Mouse (Mus musculus): Measurements from ENCODE around the gene Gng13. TPM values are rescaled to one million over a fixed set of nuclear protein-coding genes. Genes with fewer than 3 reads are reported as not detected.

The Gng13 gene
- 2.7 and 7.8 TPM in 2 replicates for polyA plus RNA-seq (2014; fragmentation: Nextera tagmentation; extraction: Ambion mirVana)

- peaks cover 19% of the 10 kb centered on the region; the same call in 1 of the 2 replicates for H3K36me3 ChIP-seq (ENCODE audit: control insufficient read depth, insufficient read depth, low read length)
- ATAC-seq (no peak), DNase-seq (ENCODE audit: low spot score) (no peak)
- peaks cover 19% of the 10 kb centered on the region for H3K27me3 ChIP-seq (replicated peaks; ENCODE audit: control insufficient read depth, insufficient read depth, low read length)
- peak within 1 kb of the TSS; percentile 24 for H3K4me3 ChIP-seq (ENCODE audit: low read depth, low read length)
- H3K27ac ChIP-seq (ENCODE audit: low read depth, low read length): no peak within 1 kb of the TSS
- peak within 1 kb of the TSS; percentile 54 for H3K4me2 ChIP-seq (ENCODE audit: low read length)
- H3K9me3 ChIP-seq (replicated peaks; ENCODE audit: control insufficient read depth, low read length): no peaks in the 10 kb centered on the region
- H3K9ac ChIP-seq (ENCODE audit: low read length): peak within 1 kb of the TSS; percentile 48
- no peaks in the 10 kb centered on the region for H3K4me1 ChIP-seq (ENCODE audit: control insufficient read depth, insufficient read depth, low read length)
- whole genome bisulfite sequencing: 2% methylated on average over 45 of the region's 45 CpGs
Measured at GRCm38 (mm10) chr17:25716711-25717637, at the start of gene Gng13. Gene Gng13, plus strand, starts transcription at chr17:25717171.

DNA sequence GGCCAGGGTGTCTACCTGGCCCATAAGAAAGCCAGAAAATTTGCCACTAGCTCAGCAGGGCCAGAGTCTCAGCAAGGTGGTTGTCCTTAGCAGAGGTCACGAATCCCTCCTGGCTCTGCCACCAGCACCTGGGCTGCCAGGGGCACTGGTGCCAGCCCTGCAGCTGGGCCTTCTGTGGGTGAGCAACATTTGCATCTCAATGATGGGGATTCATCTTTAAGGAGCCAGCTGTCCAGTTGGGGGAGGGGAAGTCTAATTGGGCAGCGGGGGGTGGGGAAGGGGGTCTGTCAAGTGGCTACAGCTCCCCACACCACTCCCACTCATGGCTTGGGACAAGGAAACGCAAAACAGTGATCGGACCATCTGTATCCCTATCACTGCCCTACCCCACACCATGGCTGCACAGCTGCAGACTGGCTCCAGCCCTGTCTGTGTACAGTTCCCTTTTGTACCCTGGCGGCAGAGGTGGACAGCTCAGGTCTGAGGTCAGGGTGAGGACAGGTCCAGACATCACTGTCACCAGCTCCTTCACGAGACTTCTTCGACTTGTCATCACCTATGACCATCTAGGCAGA, 48.4 kb upstream of the Gng13 start:
- Histone ChIP-seq H3K4me2 (ENCODE audit: low read length) (no peak overlapping the region), H3K27me3 (replicated peaks; ENCODE audit: control insufficient read depth, insufficient read depth, low read length) (no peaks in the 10 kb centered on the region), H3K4me3 (ENCODE audit: low read depth, low read length) (no peak overlapping the region), H3K36me3 (ENCODE audit: control insufficient read depth, insufficient read depth, low read length) (no peaks in the 10 kb centered on the region), H3K27ac (ENCODE audit: low read depth, low read length) (0 out of 2 replicates have a peak overlapping the region, but pooled peaks have one; percentile 33), H3K4me1 (ENCODE audit: control insufficient read depth, insufficient read depth, low read length) (peaks cover 10% of the 10 kb centered on the region), H3K9ac (ENCODE audit: low read length) (no peak overlapping the region), H3K9me3 (replicated peaks; ENCODE audit: control insufficient read depth, low read length) (no peaks in the 10 kb centered on the region)
- ATAC-seq: peak; percentile 48; the same call in 1 of the 2 replicates
- peak; percentile 39 for DNase-seq (ENCODE audit: low spot score)
- WGBS: 63% methylated on average over 7 of the region's 7 CpGs

DNA sequence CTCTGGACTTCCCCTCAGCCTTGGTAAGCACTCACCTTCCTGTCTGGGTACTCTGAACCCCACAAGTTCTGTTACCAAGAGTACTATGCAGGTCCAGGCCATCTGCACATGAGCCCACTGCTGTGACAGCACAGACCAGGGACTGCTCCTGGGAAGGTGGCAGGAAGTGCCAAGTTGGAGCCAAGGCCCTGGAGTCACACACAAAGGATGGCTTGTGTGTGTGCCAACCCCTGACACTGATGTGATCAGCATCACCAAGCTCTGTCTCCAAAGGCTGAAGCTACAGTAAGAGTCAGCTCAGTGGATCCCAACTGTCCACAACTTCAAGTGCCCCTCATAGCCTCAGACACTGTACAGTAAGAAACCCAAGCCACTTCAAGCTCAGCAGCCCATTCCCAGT, 44.0 kb upstream of the Gng13 start:
- Histone ChIP-seq H3K9ac (ENCODE audit: low read length) (no peak overlapping the region), H3K27ac (ENCODE audit: low read depth, low read length) (no peak overlapping the region), H3K36me3 (ENCODE audit: control insufficient read depth, insufficient read depth, low read length) (no peaks in the 10 kb centered on the region), H3K27me3 (replicated peaks; ENCODE audit: control insufficient read depth, insufficient read depth, low read length) (no peaks in the 10 kb centered on the region), H3K9me3 (replicated peaks; ENCODE audit: control insufficient read depth, low read length) (no peaks in the 10 kb centered on the region), H3K4me2 (ENCODE audit: low read length) (no peak overlapping the region), H3K4me1 (ENCODE audit: control insufficient read depth, insufficient read depth, low read length) (peaks cover 9% of the 10 kb centered on the region), H3K4me3 (ENCODE audit: low read depth, low read length) (no peak overlapping the region)
- ATAC-seq: no peak
- no peak for DNase-seq (ENCODE audit: low spot score)

- Histone ChIP-seq H3K4me2 (ENCODE audit: low read length) (no peak overlapping the region), H3K27me3 (replicated peaks; ENCODE audit: control insufficient read depth, insufficient read depth, low read length) (no peaks in the 10 kb centered on the region), H3K36me3 (ENCODE audit: control insufficient read depth, insufficient read depth, low read length) (no peaks in the 10 kb centered on the region), H3K27ac (ENCODE audit: low read depth, low read length) (no peak overlapping the region), H3K4me1 (ENCODE audit: control insufficient read depth, insufficient read depth, low read length) (peaks cover 14% of the 10 kb centered on the region), H3K9ac (ENCODE audit: low read length) (no peak overlapping the region), H3K9me3 (replicated peaks; ENCODE audit: control insufficient read depth, low read length) (no peaks in the 10 kb centered on the region), H3K4me3 (ENCODE audit: low read depth, low read length) (no peak overlapping the region)
- 48% methylated on average over 6 of the region's 6 CpGs for WGBS
- ATAC-seq (no peak), DNase-seq (ENCODE audit: low spot score) (no peak)
Measured at GRCm38 (mm10) chr17:25677969-25678368, 39.0 kb upstream of the Gng13 start.

GRCm38 (mm10) chr17:25679818-25680217, 37.2 kb upstream of the Gng13 start:
- Histone ChIP-seq H3K27me3 (replicated peaks; ENCODE audit: control insufficient read depth, insufficient read depth, low read length) (no peaks in the 10 kb centered on the region), H3K4me1 (ENCODE audit: control insufficient read depth, insufficient read depth, low read length) (peaks cover 14% of the 10 kb centered on the region), H3K9ac (ENCODE audit: low read length) (peak overlapping the region; percentile 13; the same call in 1 of the 2 replicates), H3K9me3 (replicated peaks; ENCODE audit: control insufficient read depth, low read length) (no peaks in the 10 kb centered on the region), H3K4me2 (ENCODE audit: low read length) (peak overlapping the region; percentile 12; the same call in 1 of the 2 replicates), H3K36me3 (ENCODE audit: control insufficient read depth, insufficient read depth, low read length) (no peaks in the 10 kb centered on the region), H3K27ac (ENCODE audit: low read depth, low read length) (no peak overlapping the region), H3K4me3 (ENCODE audit: low read depth, low read length) (no peak overlapping the region)
- DNase-seq (ENCODE audit: low spot score) (peak; percentile 59), ATAC-seq (peak; percentile 57)
- WGBS: 2% methylated on average over 5 of the region's 5 CpGs

DNA sequence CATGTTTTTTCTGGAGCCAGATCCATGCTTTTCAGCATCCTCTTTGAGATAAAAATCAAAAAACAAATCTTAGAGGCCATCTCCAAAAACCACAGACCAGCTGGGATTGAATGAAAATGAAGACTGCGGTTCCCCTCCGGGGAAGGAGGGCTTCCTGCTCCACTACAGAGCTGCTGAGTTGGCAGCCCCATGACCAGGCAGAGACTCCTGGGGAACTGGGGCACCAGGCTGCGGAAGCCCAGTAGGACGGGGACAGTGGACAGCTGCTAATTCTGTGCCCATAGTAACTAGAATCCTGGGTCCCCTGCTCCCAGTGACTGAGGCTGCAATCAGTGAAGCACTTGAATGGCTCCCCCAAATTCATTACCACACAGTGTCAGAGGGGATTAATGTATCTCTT, 35.3 kb upstream of the Gng13 start:
- no peak overlapping the region for H3K27ac ChIP-seq (ENCODE audit: low read depth, low read length)
- 82% methylated on average over 4 of the region's 4 CpGs for WGBS

GRCm38 (mm10) chr17:25686323-25686722, 30.6 kb upstream of the Gng13 start:
- Histone ChIP-seq H3K9ac (ENCODE audit: low read length) (no peak overlapping the region), H3K27ac (ENCODE audit: low read depth, low read length) (no peak overlapping the region), H3K4me1 (ENCODE audit: control insufficient read depth, insufficient read depth, low read length) (no peaks in the 10 kb centered on the region; the same call in 1 of the 2 replicates), H3K27me3 (replicated peaks; ENCODE audit: control insufficient read depth, insufficient read depth, low read length) (no peaks in the 10 kb centered on the region), H3K4me2 (ENCODE audit: low read length) (no peak overlapping the region), H3K9me3 (replicated peaks; ENCODE audit: control insufficient read depth, low read length) (no peaks in the 10 kb centered on the region), H3K4me3 (ENCODE audit: low read depth, low read length) (no peak overlapping the region), H3K36me3 (ENCODE audit: control insufficient read depth, insufficient read depth, low read length) (no peaks in the 10 kb centered on the region)
- 46% methylated on average over 7 of the region's 7 CpGs for whole genome bisulfite sequencing
- ATAC-seq (no peak), DNase-seq (ENCODE audit: low spot score) (peak; percentile 52)

More for the DNA sequence above, 35.3 kb upstream of the Gng13 start:
- Histone ChIP-seq H3K9ac (ENCODE audit: low read length) (no peak overlapping the region), H3K9me3 (replicated peaks; ENCODE audit: control insufficient read depth, low read length) (no peaks in the 10 kb centered on the region), H3K4me1 (ENCODE audit: control insufficient read depth, insufficient read depth, low read length) (peaks cover 14% of the 10 kb centered on the region), H3K4me3 (ENCODE audit: low read depth, low read length) (no peak overlapping the region), H3K27me3 (replicated peaks; ENCODE audit: control insufficient read depth, insufficient read depth, low read length) (no peaks in the 10 kb centered on the region), H3K36me3 (ENCODE audit: control insufficient read depth, insufficient read depth, low read length) (no peaks in the 10 kb centered on the region), H3K4me2 (ENCODE audit: low read length) (no peak overlapping the region)
- DNase-seq (ENCODE audit: low spot score) (no peak), ATAC-seq (no peak)

DNA sequence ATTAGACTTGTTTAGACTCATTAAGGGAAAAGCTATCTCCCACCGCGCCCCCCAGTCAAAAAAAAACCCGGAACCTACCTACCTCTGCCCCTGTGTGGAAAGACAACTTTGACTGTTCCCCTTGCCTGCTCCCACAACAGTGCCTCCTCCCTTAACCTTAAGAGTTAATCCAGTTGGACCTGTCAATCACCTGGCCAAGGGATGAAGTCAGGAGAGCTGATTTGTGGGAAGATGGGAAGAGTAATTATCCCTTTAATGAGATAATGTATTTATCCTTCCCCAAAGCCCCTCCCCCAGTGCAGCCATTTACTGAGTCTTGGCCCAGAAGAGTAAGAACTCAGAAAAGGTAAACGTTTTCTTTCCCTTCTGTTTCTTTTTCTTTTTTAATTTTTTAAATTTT, 28.0 kb upstream of the Gng13 start:
- Histone ChIP-seq H3K4me2 (ENCODE audit: low read length) (no peak overlapping the region), H3K27me3 (replicated peaks; ENCODE audit: control insufficient read depth, insufficient read depth, low read length) (no peaks in the 10 kb centered on the region), H3K4me1 (ENCODE audit: control insufficient read depth, insufficient read depth, low read length) (no peaks in the 10 kb centered on the region; the same call in 1 of the 2 replicates), H3K27ac (ENCODE audit: low read depth, low read length) (no peak overlapping the region), H3K9ac (ENCODE audit: low read length) (no peak overlapping the region), H3K9me3 (replicated peaks; ENCODE audit: control insufficient read depth, low read length) (no peaks in the 10 kb centered on the region), H3K36me3 (ENCODE audit: control insufficient read depth, insufficient read depth, low read length) (no peaks in the 10 kb centered on the region), H3K4me3 (ENCODE audit: low read depth, low read length) (no peak overlapping the region)
- ATAC-seq: no peak
- 70% methylated on average over 4 of the region's 4 CpGs for WGBS
- no peak for DNase-seq (ENCODE audit: low spot score)

GRCm38 (mm10) chr17:25696263-25696662, 20.7 kb upstream of the Gng13 start:
- Histone ChIP-seq H3K4me1 (ENCODE audit: control insufficient read depth, insufficient read depth, low read length) (no peaks in the 10 kb centered on the region), H3K9me3 (replicated peaks; ENCODE audit: control insufficient read depth, low read length) (no peaks in the 10 kb centered on the region), H3K36me3 (ENCODE audit: control insufficient read depth, insufficient read depth, low read length) (no peaks in the 10 kb centered on the region), H3K9ac (ENCODE audit: low read length) (no peak overlapping the region), H3K4me2 (ENCODE audit: low read length) (no peak overlapping the region), H3K27ac (ENCODE audit: low read depth, low read length) (no peak overlapping the region), H3K27me3 (replicated peaks; ENCODE audit: control insufficient read depth, insufficient read depth, low read length) (no peaks in the 10 kb centered on the region), H3K4me3 (ENCODE audit: low read depth, low read length) (no peak overlapping the region)
- no peak for ATAC-seq
- DNase-seq (ENCODE audit: low spot score): no peak
- 50% methylated on average over 1 of the region's 1 CpGs for WGBS
